Mouse (Mus musculus): ENCODE results near the gene Fez1. TPM values are rescaled to one million over a fixed set of nuclear protein-coding genes. Genes with fewer than 3 reads are reported as not detected.
A peak's percentile ranks its signal among the peaks of the same experiment; 100 is the strongest.

Fez1 gene
- 385 and 411 TPM in 2 replicates for polyA plus RNA-seq (2014; fragmentation: Nextera tagmentation; extraction: Ambion mirVana)

DNA sequence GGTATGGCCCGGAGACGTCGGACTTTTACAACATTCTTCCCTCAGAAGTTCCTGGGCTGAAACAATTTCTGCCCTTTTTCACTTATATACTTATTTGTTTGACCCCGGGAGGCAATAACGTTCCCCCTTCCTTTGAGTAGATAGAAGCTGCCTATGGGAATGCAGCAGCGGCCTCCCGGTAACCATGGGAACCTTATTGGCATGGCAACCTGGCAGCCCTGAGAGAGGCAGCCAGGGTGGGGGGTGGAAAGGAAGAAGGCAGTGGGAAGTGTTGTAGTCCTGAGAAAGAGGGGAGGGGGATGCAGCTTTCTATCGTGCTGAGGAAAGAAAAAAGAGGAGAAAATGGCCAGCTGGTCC lies at the start of gene Fez1:
Gene Fez1, plus strand, starts transcription at position 221 of the 357 bp plus-strand sequence.
- Histone ChIP-seq H3K27ac (ENCODE audit: low read depth, low read length) (peak within 1 kb of the TSS; percentile 94), H3K4me1 (ENCODE audit: control insufficient read depth, insufficient read depth, low read length) (0 out of 2 replicates have a peak, but pooled peaks cover 10% of the 10 kb centered on the region), H3K36me3 (ENCODE audit: control insufficient read depth, insufficient read depth, low read length) (no peaks in the 10 kb centered on the region), H3K9me3 (ENCODE audit: control insufficient read depth, low read length) (no peaks in the 10 kb centered on the region), H3K27me3 (ENCODE audit: control insufficient read depth, insufficient read depth, low read length) (no peaks in the 10 kb centered on the region), H3K9ac (ENCODE audit: low read length) (peak within 1 kb of the TSS; percentile 55), H3K4me2 (peak within 1 kb of the TSS; percentile 45), H3K4me3 (ENCODE audit: low read depth, low read length) (peak within 1 kb of the TSS; percentile 22)
- whole genome bisulfite sequencing: 3% methylated on average over 8 of the region's 8 CpGs
- DNase-seq (ENCODE audit: low spot score, missing footprints) (peak; percentile 99), ATAC-seq (ENCODE audit: low FRiP score) (peak; percentile 98)

GRCm38 (mm10) chr9:36783921-36784320 lies 37.7 kb upstream of the Fez1 start:
- 90% methylated on average over 2 of the region's 2 CpGs for WGBS
- no peak overlapping the region for H3K27ac ChIP-seq (ENCODE audit: low read depth, low read length)
- peaks cover 35% of the 10 kb centered on the region for H3K36me3 ChIP-seq (ENCODE audit: control insufficient read depth, insufficient read depth, low read length)

GRCm38 (mm10) chr9:36792191-36792590 lies 29.5 kb upstream of the Fez1 start:
- Histone ChIP-seq H3K4me2 (no peak overlapping the region), H3K36me3 (ENCODE audit: control insufficient read depth, insufficient read depth, low read length) (peaks cover 22% of the 10 kb centered on the region), H3K4me1 (ENCODE audit: control insufficient read depth, insufficient read depth, low read length) (peaks cover 11% of the 10 kb centered on the region), H3K9me3 (ENCODE audit: control insufficient read depth, low read length) (no peaks in the 10 kb centered on the region), H3K4me3 (ENCODE audit: low read depth, low read length) (no peak overlapping the region), H3K9ac (ENCODE audit: low read length) (no peak overlapping the region), H3K27ac (ENCODE audit: low read depth, low read length) (no peak overlapping the region), H3K27me3 (ENCODE audit: control insufficient read depth, insufficient read depth, low read length) (no peaks in the 10 kb centered on the region)
- ATAC-seq (ENCODE audit: low FRiP score) (no peak), DNase-seq (ENCODE audit: low spot score, missing footprints) (no peak)
- 90% methylated on average over 3 of the region's 3 CpGs for WGBS

More at GRCm38 (mm10) chr9:36783921-36784320, 37.7 kb upstream of the Fez1 start:
- Histone ChIP-seq H3K9me3 (ENCODE audit: control insufficient read depth, low read length) (no peaks in the 10 kb centered on the region), H3K4me3 (ENCODE audit: low read depth, low read length) (no peak overlapping the region), H3K27me3 (ENCODE audit: control insufficient read depth, insufficient read depth, low read length) (no peaks in the 10 kb centered on the region), H3K4me2 (no peak overlapping the region), H3K9ac (ENCODE audit: low read length) (no peak overlapping the region), H3K4me1 (ENCODE audit: control insufficient read depth, insufficient read depth, low read length) (no peaks in the 10 kb centered on the region)
- no peak for ATAC-seq (ENCODE audit: low FRiP score)
- DNase-seq (ENCODE audit: low spot score, missing footprints): no peak

DNA sequence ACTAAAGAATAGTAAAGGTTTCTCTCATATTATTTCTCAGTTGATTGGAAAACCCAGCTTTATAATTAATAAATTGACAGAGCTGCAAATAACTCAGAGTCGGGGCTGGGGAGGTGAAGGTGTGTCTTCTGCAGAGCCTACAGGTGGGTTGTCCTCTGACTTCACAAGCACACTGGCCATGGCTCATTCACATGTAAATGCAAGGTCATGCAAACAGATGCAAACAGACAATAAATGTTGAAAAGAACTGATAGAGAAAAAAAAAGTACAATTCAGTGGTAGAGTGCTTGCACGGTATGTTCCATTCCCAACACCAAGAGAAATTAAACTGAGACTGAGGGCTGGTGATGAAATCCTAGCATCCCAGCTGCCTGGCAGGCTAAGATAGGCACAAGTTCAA lies 27.2 kb upstream of the Fez1 start:
- Histone ChIP-seq H3K9me3 (ENCODE audit: control insufficient read depth, low read length) (no peaks in the 10 kb centered on the region), H3K4me2 (no peak overlapping the region), H3K36me3 (ENCODE audit: control insufficient read depth, insufficient read depth, low read length) (peaks cover 8% of the 10 kb centered on the region), H3K27me3 (ENCODE audit: control insufficient read depth, insufficient read depth, low read length) (no peaks in the 10 kb centered on the region), H3K9ac (ENCODE audit: low read length) (no peak overlapping the region), H3K4me3 (ENCODE audit: low read depth, low read length) (no peak overlapping the region), H3K27ac (ENCODE audit: low read depth, low read length) (no peak overlapping the region), H3K4me1 (ENCODE audit: control insufficient read depth, insufficient read depth, low read length) (peaks cover 11% of the 10 kb centered on the region)
- 88% methylated on average over 2 of the region's 2 CpGs for WGBS
- DNase-seq (ENCODE audit: low spot score, missing footprints): no peak
- ATAC-seq (ENCODE audit: low FRiP score): no peak

GRCm38 (mm10) chr9:36795556-36795955 lies 26.1 kb upstream of the Fez1 start:
- DNase-seq (ENCODE audit: low spot score, missing footprints) (no peak), ATAC-seq (ENCODE audit: low FRiP score) (no peak)
- Histone ChIP-seq H3K27ac (ENCODE audit: low read depth, low read length) (no peak overlapping the region), H3K27me3 (ENCODE audit: control insufficient read depth, insufficient read depth, low read length) (no peaks in the 10 kb centered on the region), H3K4me2 (no peak overlapping the region), H3K9ac (ENCODE audit: low read length) (no peak overlapping the region), H3K9me3 (ENCODE audit: control insufficient read depth, low read length) (no peaks in the 10 kb centered on the region), H3K4me1 (ENCODE audit: control insufficient read depth, insufficient read depth, low read length) (peaks cover 11% of the 10 kb centered on the region), H3K4me3 (ENCODE audit: low read depth, low read length) (no peak overlapping the region), H3K36me3 (ENCODE audit: control insufficient read depth, insufficient read depth, low read length) (peaks cover 5% of the 10 kb centered on the region; the same call in 1 of the 2 replicates)
- WGBS: 81% methylated on average over 1 of the region's 1 CpGs

DNA sequence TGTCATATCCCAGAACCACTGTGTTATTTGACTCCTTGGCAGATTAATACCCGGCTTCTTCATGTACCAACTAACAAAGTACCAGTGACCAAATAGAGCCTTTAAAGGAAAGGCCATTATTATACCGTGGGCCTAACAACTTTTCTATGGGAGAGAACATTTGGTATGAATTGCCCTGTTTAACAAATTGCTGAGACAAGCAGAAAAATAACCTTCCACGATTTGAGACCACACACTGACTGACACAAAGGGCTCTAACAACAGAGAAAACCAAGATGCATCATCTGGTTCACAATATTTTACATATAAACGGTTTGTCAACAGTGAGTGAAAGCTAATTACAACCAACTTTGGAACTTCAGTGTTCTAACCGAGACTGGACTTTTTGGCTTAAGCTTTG lies 25.4 kb upstream of the Fez1 start:
- H3K9me3 ChIP-seq (ENCODE audit: control insufficient read depth, low read length): no peaks in the 10 kb centered on the region
- 25% methylated on average over 5 of the region's 5 CpGs for WGBS

GRCm38 (mm10) chr9:36796781-36797555 lies 24.7 kb upstream of the Fez1 start, which contains the start of gene Ei24:
TSS of gene Ei24 (minus strand) at chr9:36797393.
- ATAC-seq (ENCODE audit: low FRiP score): peak; percentile 100
- WGBS: under 1% methylated on average over 66 of the region's 66 CpGs

More for the DNA sequence above, 25.4 kb upstream of the Fez1 start:
- H3K4me2 ChIP-seq: peak overlapping the region; percentile 83
- no peaks in the 10 kb centered on the region for H3K27me3 ChIP-seq (ENCODE audit: control insufficient read depth, insufficient read depth, low read length)
- DNase-seq (ENCODE audit: low spot score, missing footprints): no peak
- 0 out of 2 replicates have a peak, but pooled peaks cover 2% of the 10 kb centered on the region for H3K36me3 ChIP-seq (ENCODE audit: control insufficient read depth, insufficient read depth, low read length)
- ATAC-seq (ENCODE audit: low FRiP score): no peak
- H3K4me3 ChIP-seq (ENCODE audit: low read depth, low read length): peak overlapping the region; percentile 86
- H3K9ac ChIP-seq (ENCODE audit: low read length): peak overlapping the region; percentile 94
- H3K4me1 ChIP-seq (ENCODE audit: control insufficient read depth, insufficient read depth, low read length): peaks cover 11% of the 10 kb centered on the region
- no peak overlapping the region for H3K27ac ChIP-seq (ENCODE audit: low read depth, low read length)

GRCm38 (mm10) chr9:36801961-36802360 lies 19.7 kb upstream of the Fez1 start:
- DNase-seq (ENCODE audit: low spot score, missing footprints): no peak
- H3K9ac ChIP-seq (ENCODE audit: low read length): no peak overlapping the region
- no peak overlapping the region for H3K4me3 ChIP-seq (ENCODE audit: low read depth, low read length)
- ATAC-seq (ENCODE audit: low FRiP score): no peak
- no peak overlapping the region for H3K4me2 ChIP-seq
- no peaks in the 10 kb centered on the region for H3K9me3 ChIP-seq (ENCODE audit: control insufficient read depth, low read length)
- no peaks in the 10 kb centered on the region for H3K4me1 ChIP-seq (ENCODE audit: control insufficient read depth, insufficient read depth, low read length)
- no peaks in the 10 kb centered on the region for H3K36me3 ChIP-seq (ENCODE audit: control insufficient read depth, insufficient read depth, low read length)
- H3K27ac ChIP-seq (ENCODE audit: low read depth, low read length): no peak overlapping the region
- WGBS: 81% methylated on average over 2 of the region's 2 CpGs
- H3K27me3 ChIP-seq (ENCODE audit: control insufficient read depth, insufficient read depth, low read length): no peaks in the 10 kb centered on the region

More at GRCm38 (mm10) chr9:36796781-36797555, 24.7 kb upstream of the Fez1 start, which contains the start of gene Ei24:
- peak within 1 kb of the TSS; percentile 86 for H3K4me3 ChIP-seq (ENCODE audit: low read depth, low read length)
- no peaks in the 10 kb centered on the region for H3K27me3 ChIP-seq (ENCODE audit: control insufficient read depth, insufficient read depth, low read length)
- no peaks in the 10 kb centered on the region for H3K36me3 ChIP-seq (ENCODE audit: control insufficient read depth, insufficient read depth, low read length)
- peak; percentile 100 for DNase-seq (ENCODE audit: low spot score, missing footprints)
- H3K9ac ChIP-seq (ENCODE audit: low read length): peak within 1 kb of the TSS; percentile 94
- H3K27ac ChIP-seq (ENCODE audit: low read depth, low read length): no peak within 1 kb of the TSS
- no peaks in the 10 kb centered on the region for H3K9me3 ChIP-seq (ENCODE audit: control insufficient read depth, low read length)
- peaks cover 11% of the 10 kb centered on the region for H3K4me1 ChIP-seq (ENCODE audit: control insufficient read depth, insufficient read depth, low read length)
- H3K4me2 ChIP-seq: peak within 1 kb of the TSS; percentile 83

DNA sequence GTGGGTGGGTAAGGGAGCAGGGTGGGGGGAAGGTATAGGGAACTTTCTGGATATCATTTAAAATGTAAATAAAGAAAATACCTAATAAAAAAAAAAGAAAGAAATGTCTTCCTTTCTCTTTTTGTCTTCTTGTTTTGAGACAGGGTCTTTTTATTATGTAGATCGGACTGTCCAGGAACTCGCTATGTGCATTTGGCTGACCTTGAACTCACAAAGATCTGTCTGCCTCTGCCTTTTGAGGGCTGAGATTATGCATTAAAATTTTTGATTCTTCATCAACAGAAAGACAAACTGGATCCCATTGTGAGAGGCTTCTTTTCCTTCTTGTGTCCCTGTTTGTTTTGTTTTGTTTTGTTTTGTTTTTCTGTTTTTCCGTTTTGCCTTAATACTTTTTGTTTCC lies 18.7 kb upstream of the Fez1 start:
- H3K4me3 ChIP-seq (ENCODE audit: low read depth, low read length): no peak overlapping the region
- no peaks in the 10 kb centered on the region for H3K36me3 ChIP-seq (ENCODE audit: control insufficient read depth, insufficient read depth, low read length)
- H3K9me3 ChIP-seq (ENCODE audit: control insufficient read depth, low read length): no peaks in the 10 kb centered on the region
- no peaks in the 10 kb centered on the region for H3K4me1 ChIP-seq (ENCODE audit: control insufficient read depth, insufficient read depth, low read length)
- H3K27me3 ChIP-seq (ENCODE audit: control insufficient read depth, insufficient read depth, low read length): no peaks in the 10 kb centered on the region
- H3K27ac ChIP-seq (ENCODE audit: low read depth, low read length): no peak overlapping the region
- H3K4me2 ChIP-seq: no peak overlapping the region
- no peak overlapping the region for H3K9ac ChIP-seq (ENCODE audit: low read length)
- DNase-seq (ENCODE audit: low spot score, missing footprints) (no peak), ATAC-seq (ENCODE audit: low FRiP score) (no peak)
- 74% methylated on average over 3 of the region's 3 CpGs for WGBS

All from midbrain, embryonic 11.5 days (tissue).